Mouse (Mus musculus): ENCODE results near the gene Fam84b. TPM values are rescaled to one million over a fixed set of nuclear protein-coding genes. Genes with fewer than 3 reads are reported as not detected.

Fam84b gene
- polyA plus RNA-seq, 1 experiment from 2014 or later, result 3.9 TPM

DNA sequence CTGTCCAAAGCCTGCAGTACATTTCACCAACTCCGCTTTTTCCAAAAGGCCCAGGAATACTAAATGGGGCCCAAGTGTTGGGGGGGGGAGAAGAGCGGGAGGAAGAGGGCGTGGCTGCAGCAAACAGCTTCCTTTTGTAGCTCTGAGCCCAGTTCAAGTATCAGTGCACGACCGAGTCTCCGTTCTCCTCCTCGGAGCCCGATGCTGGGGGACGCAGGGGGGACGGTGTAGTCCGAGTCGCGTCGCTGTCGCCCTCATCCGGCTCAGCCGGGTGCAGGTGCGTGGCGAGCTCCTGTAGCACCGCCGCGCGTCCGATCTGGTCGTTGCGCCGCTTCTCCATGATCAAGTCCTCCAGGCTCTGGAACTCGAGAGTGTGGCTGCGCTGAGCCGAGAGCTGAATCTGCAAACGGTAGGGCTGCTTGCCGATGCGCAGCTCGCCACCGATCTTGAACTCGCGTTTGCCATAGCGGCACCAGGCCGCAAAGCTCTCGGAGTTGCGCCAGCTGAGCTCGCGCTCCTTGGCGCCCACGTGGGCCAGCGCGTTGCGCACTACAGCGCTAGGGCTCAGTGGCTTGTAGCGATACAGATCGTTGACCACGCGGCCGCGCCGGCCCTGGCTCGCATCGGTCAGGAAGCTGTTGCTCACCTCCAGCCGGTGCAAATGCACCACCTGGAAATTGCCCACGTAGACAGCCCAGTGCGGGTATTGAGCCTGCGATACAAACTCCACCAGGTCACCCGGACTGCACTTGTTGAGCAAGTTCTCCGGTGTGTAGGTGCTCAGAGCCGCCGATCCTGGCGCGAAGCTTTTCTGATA lies 30.6 kb downstream of the Fam84b start:
- under 1% methylated on average over 68 of the region's 68 CpGs for WGBS
- Histone ChIP-seq H3K36me3 (ENCODE audit: control insufficient read depth, insufficient read depth) (peaks cover 2% of the 10 kb centered on the region; the same call in 1 of the 2 replicates), H3K27me3 (ENCODE audit: control insufficient read depth, insufficient read depth, low read length) (no peaks in the 10 kb centered on the region), H3K4me1 (ENCODE audit: control insufficient read depth, insufficient read depth, low read length) (peaks cover 9% of the 10 kb centered on the region; the same call in 1 of the 2 replicates), H3K9me3 (replicated peaks; ENCODE audit: control insufficient read depth, low read length) (no peaks in the 10 kb centered on the region), H3K4me3 (ENCODE audit: low read length) (peak overlapping the region; percentile 85), H3K4me2 (ENCODE audit: low read depth, low read length) (peak overlapping the region; percentile 98), H3K9ac (ENCODE audit: low read length) (peak overlapping the region; percentile 89), H3K27ac (ENCODE audit: low read length) (peak overlapping the region; percentile 84)
- peak; percentile 56 for ATAC-seq (replicated peaks; ENCODE audit: extremely low read depth, insufficient read depth, low FRiP score)

- peaks cover 2% of the 10 kb centered on the region; the same call in 1 of the 2 replicates for H3K36me3 ChIP-seq (ENCODE audit: control insufficient read depth, insufficient read depth)
- H3K27me3 ChIP-seq (ENCODE audit: control insufficient read depth, insufficient read depth, low read length), result no peaks in the 10 kb centered on the region
- peaks cover 9% of the 10 kb centered on the region; the same call in 1 of the 2 replicates for H3K4me1 ChIP-seq (ENCODE audit: control insufficient read depth, insufficient read depth, low read length)
- H3K9me3 ChIP-seq (replicated peaks; ENCODE audit: control insufficient read depth, low read length), result no peaks in the 10 kb centered on the region
- 10% methylated on average over 10 of the region's 10 CpGs for WGBS
- peak overlapping the region; percentile 84 for H3K27ac ChIP-seq (ENCODE audit: low read length)
- H3K4me2 ChIP-seq (ENCODE audit: low read depth, low read length), result peak overlapping the region; percentile 98
- no peak for ATAC-seq (replicated peaks; ENCODE audit: extremely low read depth, insufficient read depth, low FRiP score)
- H3K4me3 ChIP-seq (ENCODE audit: low read length), result peak overlapping the region; percentile 85
- H3K9ac ChIP-seq (ENCODE audit: low read length), result peak overlapping the region; percentile 89
These were observed 31.3 kb downstream of the Fam84b start for GRCm38 (mm10) chr15:60822101-60822802.

- no peak for ATAC-seq (replicated peaks; ENCODE audit: extremely low read depth, insufficient read depth, low FRiP score)
- no peak overlapping the region for H3K4me2 ChIP-seq (ENCODE audit: low read depth, low read length)
- WGBS, result 83% methylated on average over 1 of the region's 1 CpGs
These were observed 35.1 kb downstream of the Fam84b start for GRCm38 (mm10) chr15:60818500-60818899.

GRCm38 (mm10) chr15:60816478-60816877 lies 37.1 kb downstream of the Fam84b start:
- WGBS, result 71% methylated on average over 1 of the region's 1 CpGs
- Histone ChIP-seq H3K4me1 (ENCODE audit: control insufficient read depth, insufficient read depth, low read length) (no peaks in the 10 kb centered on the region), H3K9ac (ENCODE audit: low read length) (no peak overlapping the region), H3K36me3 (ENCODE audit: control insufficient read depth, insufficient read depth) (peaks cover 2% of the 10 kb centered on the region; the same call in 1 of the 2 replicates), H3K4me3 (ENCODE audit: low read length) (no peak overlapping the region), H3K9me3 (replicated peaks; ENCODE audit: control insufficient read depth, low read length) (no peaks in the 10 kb centered on the region), H3K27ac (ENCODE audit: low read length) (no peak overlapping the region), H3K27me3 (ENCODE audit: control insufficient read depth, insufficient read depth, low read length) (no peaks in the 10 kb centered on the region), H3K4me2 (ENCODE audit: low read depth, low read length) (no peak overlapping the region)
- no peak for ATAC-seq (replicated peaks; ENCODE audit: extremely low read depth, insufficient read depth, low FRiP score)

More at GRCm38 (mm10) chr15:60818500-60818899, 35.1 kb downstream of the Fam84b start:
- Histone ChIP-seq H3K27ac (ENCODE audit: low read length) (no peak overlapping the region), H3K4me3 (ENCODE audit: low read length) (no peak overlapping the region), H3K27me3 (ENCODE audit: control insufficient read depth, insufficient read depth, low read length) (no peaks in the 10 kb centered on the region), H3K9me3 (replicated peaks; ENCODE audit: control insufficient read depth, low read length) (no peaks in the 10 kb centered on the region), H3K4me1 (ENCODE audit: control insufficient read depth, insufficient read depth, low read length) (peaks cover 7% of the 10 kb centered on the region; the same call in 1 of the 2 replicates), H3K9ac (ENCODE audit: low read length) (no peak overlapping the region), H3K36me3 (ENCODE audit: control insufficient read depth, insufficient read depth) (peaks cover 2% of the 10 kb centered on the region; the same call in 1 of the 2 replicates)

DNA sequence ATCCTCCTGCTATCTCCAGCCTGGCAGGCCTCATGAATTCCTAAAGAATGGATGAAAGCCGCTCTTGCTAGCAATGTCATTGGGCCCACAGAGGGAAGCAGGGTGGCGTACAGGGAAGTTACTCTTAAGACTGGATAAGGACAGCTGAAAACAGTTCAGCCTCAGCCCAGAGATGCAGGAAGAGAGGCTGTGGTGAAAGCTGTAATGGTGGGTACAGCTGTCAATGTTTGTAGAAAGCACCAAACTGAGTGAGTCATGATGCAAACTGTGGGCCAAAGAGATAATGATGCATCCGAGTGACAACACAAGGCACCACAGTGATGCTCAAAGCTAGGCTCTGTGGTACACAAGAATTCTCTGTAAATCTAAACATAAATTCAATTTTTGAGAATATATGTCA lies 39.0 kb downstream of the Fam84b start:
- no peak for ATAC-seq (replicated peaks; ENCODE audit: extremely low read depth, insufficient read depth, low FRiP score)
- WGBS, result 62% methylated on average over 3 of the region's 3 CpGs

GRCm38 (mm10) chr15:60793041-60793673 lies 60.4 kb downstream of the Fam84b start:
- H3K27ac ChIP-seq (ENCODE audit: low read length), result no peak overlapping the region
- no peak overlapping the region for H3K4me2 ChIP-seq (ENCODE audit: low read depth, low read length)
- H3K9me3 ChIP-seq (replicated peaks; ENCODE audit: control insufficient read depth, low read length), result no peaks in the 10 kb centered on the region
- no peak overlapping the region for H3K9ac ChIP-seq (ENCODE audit: low read length)
- no peaks in the 10 kb centered on the region for H3K4me1 ChIP-seq (ENCODE audit: control insufficient read depth, insufficient read depth, low read length)
- H3K27me3 ChIP-seq (ENCODE audit: control insufficient read depth, insufficient read depth, low read length), result no peaks in the 10 kb centered on the region
- no peaks in the 10 kb centered on the region for H3K36me3 ChIP-seq (ENCODE audit: control insufficient read depth, insufficient read depth)
- no peak overlapping the region for H3K4me3 ChIP-seq (ENCODE audit: low read length)
- no peak for ATAC-seq (replicated peaks; ENCODE audit: extremely low read depth, insufficient read depth, low FRiP score)

More for the DNA sequence above, 39.0 kb downstream of the Fam84b start:
- H3K9ac ChIP-seq (ENCODE audit: low read length), result no peak overlapping the region
- no peak overlapping the region for H3K4me2 ChIP-seq (ENCODE audit: low read depth, low read length)
- no peak overlapping the region for H3K27ac ChIP-seq (ENCODE audit: low read length)
- no peaks in the 10 kb centered on the region for H3K27me3 ChIP-seq (ENCODE audit: control insufficient read depth, insufficient read depth, low read length)
- H3K4me3 ChIP-seq (ENCODE audit: low read length), result no peak overlapping the region
- H3K4me1 ChIP-seq (ENCODE audit: control insufficient read depth, insufficient read depth, low read length), result no peaks in the 10 kb centered on the region
- H3K9me3 ChIP-seq (replicated peaks; ENCODE audit: control insufficient read depth, low read length), result no peaks in the 10 kb centered on the region
- H3K36me3 ChIP-seq (ENCODE audit: control insufficient read depth, insufficient read depth), result no peaks in the 10 kb centered on the region

- Histone ChIP-seq H3K9me3 (replicated peaks; ENCODE audit: control insufficient read depth, low read length) (no peaks in the 10 kb centered on the region), H3K4me1 (ENCODE audit: control insufficient read depth, insufficient read depth, low read length) (no peaks in the 10 kb centered on the region), H3K4me2 (ENCODE audit: low read depth, low read length) (no peak overlapping the region), H3K27me3 (ENCODE audit: control insufficient read depth, insufficient read depth, low read length) (no peaks in the 10 kb centered on the region), H3K9ac (ENCODE audit: low read length) (no peak overlapping the region), H3K4me3 (ENCODE audit: low read length) (no peak overlapping the region), H3K36me3 (ENCODE audit: control insufficient read depth, insufficient read depth) (no peaks in the 10 kb centered on the region), H3K27ac (ENCODE audit: low read length) (no peak overlapping the region)
- 63% methylated on average over 1 of the region's 1 CpGs for WGBS
- no peak for ATAC-seq (replicated peaks; ENCODE audit: extremely low read depth, insufficient read depth, low FRiP score)
These were observed 64.5 kb downstream of the Fam84b start for GRCm38 (mm10) chr15:60789084-60789483.

DNA sequence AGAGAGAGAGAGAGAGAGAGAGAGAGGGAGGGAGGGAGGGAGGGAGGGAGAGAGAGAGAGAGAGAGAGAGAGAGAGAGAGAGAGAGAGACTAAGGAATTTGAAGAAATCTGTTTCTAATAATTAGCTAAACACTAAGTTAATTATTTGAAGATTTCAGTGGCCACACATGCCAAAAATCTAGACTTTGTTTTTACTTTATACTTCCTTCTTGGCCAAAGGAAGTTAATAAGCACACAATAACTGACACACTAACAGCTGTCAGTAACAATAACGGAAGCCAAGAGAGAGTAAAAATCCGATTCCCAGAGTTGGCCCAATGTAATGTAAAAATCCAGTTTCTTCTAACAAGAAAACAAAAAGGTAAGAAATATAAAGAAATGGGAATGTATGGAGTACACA lies 69.8 kb downstream of the Fam84b start:
- Histone ChIP-seq H3K27me3 (ENCODE audit: control insufficient read depth, insufficient read depth, low read length) (no peaks in the 10 kb centered on the region), H3K4me1 (ENCODE audit: control insufficient read depth, insufficient read depth, low read length) (no peaks in the 10 kb centered on the region), H3K27ac (ENCODE audit: low read length) (no peak overlapping the region), H3K4me3 (ENCODE audit: low read length) (no peak overlapping the region), H3K9ac (ENCODE audit: low read length) (no peak overlapping the region), H3K4me2 (ENCODE audit: low read depth, low read length) (no peak overlapping the region), H3K36me3 (ENCODE audit: control insufficient read depth, insufficient read depth) (no peaks in the 10 kb centered on the region), H3K9me3 (replicated peaks; ENCODE audit: control insufficient read depth, low read length) (no peaks in the 10 kb centered on the region)
- 79% methylated on average over 2 of the region's 2 CpGs for WGBS
- no peak for ATAC-seq (replicated peaks; ENCODE audit: extremely low read depth, insufficient read depth, low FRiP score)
